Mouse (Mus musculus) embryonic facial prominence, embryonic 10.5 days (tissue): ENCODE measurements around the gene Trank1. TPM values are rescaled to one million over a fixed set of nuclear protein-coding genes. Genes with fewer than 3 reads are reported as not detected.

ENCODE experiments used
- DNase-seq: peaks from one replicate; pipeline ENCODE4 v3.0.0-alpha.2; 2017; ENCODE audit warnings: low spot score
- H3K27ac ChIP-seq: fragments of 300-500 bp; sonication (generic); replicated peaks from 2 replicates; pipeline ENCODE4 v1.5.1; 2016; ENCODE audit warnings: mild to moderate bottlenecking
- H3K27me3 ChIP-seq: fragments of 300-500 bp; sonication (generic); replicated peaks from 2 replicates; pipeline ENCODE4 v1.6.1; 2016; ENCODE audit warnings: low read depth, mild to moderate bottlenecking; ENCODE audit not compliant: poor library complexity, severe bottlenecking
- H3K36me3 ChIP-seq: fragments of 300-500 bp; sonication (generic); replicated peaks from 2 replicates; pipeline ENCODE4 v1.6.1; 2016; ENCODE audit warnings: mild to moderate bottlenecking, moderate library complexity
- H3K4me1 ChIP-seq: fragments of 300-500 bp; sonication (generic); 2 replicates; pipeline ENCODE4 v1.6.1; 2016
- H3K4me3 ChIP-seq: fragments of 300-500 bp; sonication (generic); 2 replicates; pipeline ENCODE4 v1.5.1; 2016; ENCODE audit warnings: mild to moderate bottlenecking, moderate library complexity
- H3K9me3 ChIP-seq: fragments of 300-500 bp; sonication (generic); 2 replicates; pipeline ENCODE4 v1.6.1; 2016; ENCODE audit warnings: mild to moderate bottlenecking
- WGBS: fragments of 180-500 bp; shearing (Covaris S2); methylation state at CpG from one replicate; pipeline ENCODE4 v1.1.7; 2016; 5-methylcytosine and 5-hydroxymethylcytosine counted together
- polyA plus RNA-seq: library from polyadenylated mRNA; unstranded; fragments of >200 nt; fragmentation: Nextera tagmentation; extraction: Ambion mirVana; gene quantifications from 2 replicates; pipeline ENCODE4 v1.2.1, GENCODE M21; 2016

The Trank1 gene
- polyA plus RNA-seq, 1 experiment from 2014 or later = 0.09 TPM

DNA sequence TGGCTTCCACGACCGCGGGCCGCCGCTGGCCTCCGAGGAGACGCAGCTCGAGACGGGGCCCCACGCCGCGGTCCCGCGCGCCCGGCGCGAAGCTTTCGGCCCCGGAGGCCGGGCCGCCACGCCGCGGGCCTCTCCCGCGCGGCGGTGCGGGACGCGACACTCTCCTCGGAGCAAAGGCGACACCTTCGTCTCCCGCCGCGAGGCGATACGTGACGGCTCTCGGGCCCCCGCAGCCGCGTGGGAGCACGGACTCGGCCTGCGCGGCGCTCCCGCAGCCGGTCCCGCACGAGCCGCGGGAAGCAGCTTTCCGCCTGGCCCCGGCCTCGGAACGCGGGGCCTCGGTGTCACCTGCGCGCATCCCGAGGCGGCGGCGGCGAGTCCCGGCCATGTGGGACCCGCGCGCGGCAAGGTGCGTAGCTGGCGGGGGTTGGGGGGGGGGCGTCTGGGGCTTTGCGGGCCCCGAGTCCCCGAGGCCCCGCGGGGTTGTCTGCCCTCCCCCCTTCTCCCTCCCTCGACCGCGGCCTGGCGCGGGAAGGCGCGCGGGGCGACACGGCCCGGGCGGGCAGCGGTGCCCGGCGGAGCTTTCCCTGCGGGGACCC lies 403 bp downstream of the Trank1 start:
- H3K4me1 ChIP-seq = peaks cover 15% of the 10 kb centered on the region
- H3K27me3 ChIP-seq = peaks cover 64% of the 10 kb centered on the region
- peaks cover 18% of the 10 kb centered on the region for H3K9me3 ChIP-seq
- H3K27ac ChIP-seq = no peak overlapping the region; the same call in 1 of the 2 replicates
- H3K4me3 ChIP-seq = peak overlapping the region; percentile 62
- H3K36me3 ChIP-seq = no peaks in the 10 kb centered on the region
- WGBS = 3% methylated on average over 81 of the region's 98 CpGs
- peak; percentile 47 for DNase-seq

DNA sequence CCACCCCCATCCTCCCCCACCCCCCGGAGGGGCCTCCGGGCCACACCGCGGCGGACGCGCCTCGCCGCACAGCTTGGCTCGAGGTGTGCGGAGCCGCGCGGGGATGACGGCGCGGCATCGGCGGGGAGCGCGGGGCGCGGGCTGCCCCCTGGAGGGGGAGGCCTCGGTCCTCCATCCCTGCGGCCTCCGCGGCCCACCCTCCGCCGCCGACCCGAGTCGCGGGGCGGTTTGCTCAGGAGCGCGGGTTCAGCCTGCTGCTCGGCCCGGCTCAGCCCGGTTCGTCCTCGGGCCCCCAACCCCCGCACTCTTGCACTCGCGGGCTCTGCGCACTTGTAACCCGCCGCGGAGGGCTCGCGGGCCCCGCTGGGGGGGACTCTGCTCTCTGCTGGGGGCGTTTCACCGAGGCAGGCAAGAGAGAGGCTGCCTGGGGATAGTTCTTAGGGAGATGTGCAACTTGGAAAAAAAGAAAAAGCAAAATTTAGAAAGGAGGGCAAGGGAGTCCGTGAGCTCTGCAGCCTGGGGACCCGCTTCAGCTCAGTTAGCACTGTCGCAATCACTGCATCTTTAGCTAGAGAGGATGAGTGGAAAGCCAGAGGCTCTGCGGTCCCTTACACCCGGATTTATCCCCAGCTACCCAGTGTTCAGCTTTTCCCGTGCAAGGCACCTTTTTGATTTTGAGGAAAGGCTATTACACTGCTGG lies 1.1 kb downstream of the Trank1 start:
- peak; percentile 55 for DNase-seq
- Histone ChIP-seq H3K27me3 (peaks cover 64% of the 10 kb centered on the region), H3K4me1 (peaks cover 15% of the 10 kb centered on the region), H3K27ac (no peak overlapping the region; the same call in 1 of the 2 replicates), H3K4me3 (peak overlapping the region; percentile 62), H3K36me3 (no peaks in the 10 kb centered on the region), H3K9me3 (peaks cover 18% of the 10 kb centered on the region)
- WGBS = 1% methylated on average over 59 of the region's 59 CpGs

DNA sequence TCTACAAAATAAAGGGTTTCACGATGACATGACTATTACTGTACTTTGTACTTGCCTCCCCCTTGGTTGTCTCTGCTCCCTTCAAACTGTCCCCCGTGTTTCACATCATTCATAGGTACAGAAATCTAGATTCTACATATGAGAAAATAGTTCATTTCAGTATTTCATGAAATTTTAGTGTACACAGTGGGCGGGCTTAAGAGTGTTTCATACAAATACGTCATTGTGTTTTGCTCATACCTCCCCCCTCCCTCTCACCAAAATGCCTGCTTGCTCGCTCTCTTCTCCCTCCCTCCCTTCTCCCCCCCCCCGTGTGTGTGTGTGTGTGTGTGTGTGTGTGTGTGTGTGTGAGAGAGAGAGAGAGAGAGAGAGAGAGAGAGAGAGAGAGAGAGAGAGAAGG lies 1.8 kb downstream of the Trank1 start:
- 14% methylated on average over 6 of the region's 6 CpGs for WGBS
- DNase-seq = no peak
- Histone ChIP-seq H3K27me3 (peaks cover 64% of the 10 kb centered on the region), H3K4me3 (no peak overlapping the region), H3K4me1 (peaks cover 15% of the 10 kb centered on the region), H3K36me3 (no peaks in the 10 kb centered on the region), H3K27ac (no peak overlapping the region), H3K9me3 (peaks cover 18% of the 10 kb centered on the region)

DNA sequence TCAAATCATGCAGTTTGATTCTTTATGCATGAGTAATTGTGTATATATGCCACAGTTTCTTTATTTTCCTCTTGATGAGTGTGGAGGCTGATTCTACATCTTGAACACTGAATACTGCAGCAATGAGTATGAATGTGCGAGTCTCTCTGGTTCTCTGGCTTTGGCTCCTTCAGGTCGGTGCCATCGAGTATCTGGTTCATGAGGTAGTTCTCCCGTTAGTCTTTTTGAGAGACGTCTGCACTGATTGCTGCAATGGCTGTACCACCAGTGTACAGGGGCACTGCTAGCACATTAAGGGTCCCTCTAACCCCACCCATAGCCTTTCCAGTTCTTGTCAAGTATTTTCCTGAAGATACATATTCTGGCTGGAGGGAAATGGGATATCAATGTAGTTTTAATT lies 2.3 kb downstream of the Trank1 start:
- H3K27me3 ChIP-seq = peaks cover 62% of the 10 kb centered on the region
- peaks cover 15% of the 10 kb centered on the region for H3K4me1 ChIP-seq
- 26% methylated on average over 5 of the region's 5 CpGs for WGBS
- no peaks in the 10 kb centered on the region for H3K36me3 ChIP-seq
- H3K27ac ChIP-seq = no peak overlapping the region
- no peak overlapping the region for H3K4me3 ChIP-seq
- DNase-seq = no peak
- peaks cover 18% of the 10 kb centered on the region for H3K9me3 ChIP-seq

DNA sequence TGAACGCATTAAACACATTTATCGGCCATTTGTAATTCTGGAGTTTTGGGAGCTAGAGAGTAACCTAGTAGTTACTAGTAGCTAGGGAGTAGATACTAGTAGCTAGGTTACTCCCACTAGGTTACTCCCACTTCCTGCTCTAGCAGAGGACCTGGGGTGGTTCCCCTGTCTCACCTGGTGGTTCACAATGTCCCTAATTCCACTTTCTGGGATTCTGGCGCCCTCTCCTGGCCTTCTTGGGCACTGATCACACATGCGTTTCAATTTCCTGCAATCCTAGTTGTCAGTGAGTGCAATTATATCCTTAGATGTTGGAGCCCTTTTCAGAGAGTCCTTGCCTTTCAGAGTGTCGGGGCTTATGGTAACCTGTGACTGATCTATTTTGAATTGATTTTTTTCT lies 2.7 kb downstream of the Trank1 start:
- DNase-seq = peak; percentile 59
- Histone ChIP-seq H3K9me3 (peaks cover 18% of the 10 kb centered on the region), H3K27ac (no peak overlapping the region), H3K36me3 (no peaks in the 10 kb centered on the region), H3K27me3 (peaks cover 58% of the 10 kb centered on the region), H3K4me3 (no peak overlapping the region), H3K4me1 (peaks cover 15% of the 10 kb centered on the region)
- WGBS = 39% methylated on average over 5 of the region's 5 CpGs

DNA sequence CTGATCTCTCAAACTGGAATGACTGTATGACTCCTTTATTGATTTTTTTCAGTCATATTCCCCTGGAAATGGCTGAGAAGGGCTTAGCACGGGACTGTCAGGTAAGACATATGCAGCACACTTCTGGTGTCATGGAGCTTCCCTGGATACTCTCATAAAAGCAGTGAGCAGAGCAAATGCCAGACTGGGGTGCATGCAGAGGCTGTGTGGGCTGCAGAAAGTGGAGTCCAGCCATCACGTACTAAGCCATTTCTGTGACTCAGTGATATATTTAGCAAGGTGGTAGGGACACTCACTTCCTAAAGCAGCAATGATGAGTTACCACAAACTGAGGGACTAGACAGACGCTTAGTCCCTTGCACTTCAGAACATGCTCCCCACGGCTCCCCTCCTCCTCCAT lies 9.4 kb downstream of the Trank1 start:
- H3K4me3 ChIP-seq = no peak overlapping the region
- H3K4me1 ChIP-seq = no peaks in the 10 kb centered on the region
- no peaks in the 10 kb centered on the region for H3K36me3 ChIP-seq
- H3K27ac ChIP-seq = no peak overlapping the region
- DNase-seq = no peak
- no peaks in the 10 kb centered on the region for H3K9me3 ChIP-seq
- H3K27me3 ChIP-seq = no peaks in the 10 kb centered on the region
- WGBS = 80% methylated on average over 4 of the region's 4 CpGs

DNA sequence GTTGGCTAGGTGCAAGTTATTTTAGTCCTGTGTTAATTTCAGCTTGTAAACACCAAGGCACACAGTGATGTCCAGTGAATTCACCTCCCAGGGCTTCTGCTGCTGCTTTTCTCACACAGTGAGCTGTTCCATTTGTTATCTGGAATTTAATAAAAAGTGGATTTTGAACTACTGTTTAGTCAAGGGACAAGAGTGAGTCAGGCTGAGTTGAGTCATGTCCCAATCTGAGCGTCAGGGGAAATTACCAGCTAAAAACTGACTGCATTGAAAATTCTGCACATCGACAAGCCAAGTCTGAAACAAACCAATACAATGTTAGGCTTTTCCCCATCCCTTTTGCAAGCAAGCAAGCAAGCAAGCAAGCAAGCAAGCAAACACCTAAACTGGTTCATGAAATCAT lies 13.3 kb downstream of the Trank1 start:
- Histone ChIP-seq H3K27ac (no peak overlapping the region), H3K27me3 (no peaks in the 10 kb centered on the region), H3K36me3 (no peaks in the 10 kb centered on the region), H3K4me1 (no peaks in the 10 kb centered on the region), H3K4me3 (no peak overlapping the region), H3K9me3 (no peaks in the 10 kb centered on the region)
- DNase-seq = no peak
- 88% methylated on average over 2 of the region's 2 CpGs for WGBS

DNA sequence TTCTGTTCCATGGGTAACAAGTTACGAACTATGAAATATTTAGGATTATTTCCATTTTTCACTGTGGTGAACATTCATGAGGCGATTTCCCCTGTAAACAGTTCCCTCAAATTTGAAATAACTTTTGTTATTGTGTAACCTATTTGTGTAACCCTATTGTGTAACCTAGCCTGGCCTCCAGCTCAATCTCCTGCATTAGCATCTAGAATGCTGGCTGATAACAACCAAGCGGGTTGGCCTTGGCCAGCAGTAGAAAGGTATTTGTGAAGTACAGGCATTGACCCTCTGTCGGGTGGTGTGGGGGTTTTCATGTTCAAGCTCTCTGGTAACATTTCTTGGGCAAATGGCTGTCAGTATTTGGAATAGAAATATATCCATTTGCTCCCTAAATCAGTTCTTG lies 18.3 kb downstream of the Trank1 start:
- Histone ChIP-seq H3K27ac (no peak overlapping the region), H3K27me3 (no peaks in the 10 kb centered on the region), H3K36me3 (no peaks in the 10 kb centered on the region), H3K4me1 (no peaks in the 10 kb centered on the region), H3K9me3 (no peaks in the 10 kb centered on the region), H3K4me3 (no peak overlapping the region)
- 88% methylated on average over 4 of the region's 4 CpGs for WGBS
- DNase-seq = no peak

DNA sequence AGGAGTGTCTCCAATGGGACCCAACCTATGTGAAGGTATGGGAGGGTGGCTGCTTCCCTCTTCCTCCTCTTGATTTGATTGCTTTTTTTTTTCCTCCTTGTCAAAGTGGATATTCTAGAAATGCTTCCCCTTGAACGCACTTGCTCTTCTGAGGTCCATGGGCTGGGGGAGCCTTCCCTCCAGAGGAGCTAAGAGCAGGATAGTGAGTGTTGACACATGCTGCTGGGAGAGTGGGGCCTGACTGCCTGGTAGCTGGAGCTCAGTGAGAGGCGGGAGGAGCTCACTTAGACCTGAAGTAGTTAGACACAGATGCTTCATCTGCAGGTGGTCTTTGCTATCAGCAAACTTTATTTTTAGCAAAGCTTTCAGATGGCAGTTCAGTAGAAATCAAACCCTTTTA lies 22.3 kb downstream of the Trank1 start:
- WGBS = 54% methylated on average over 2 of the region's 2 CpGs
- H3K9me3 ChIP-seq = no peaks in the 10 kb centered on the region
- no peak for DNase-seq

DNA sequence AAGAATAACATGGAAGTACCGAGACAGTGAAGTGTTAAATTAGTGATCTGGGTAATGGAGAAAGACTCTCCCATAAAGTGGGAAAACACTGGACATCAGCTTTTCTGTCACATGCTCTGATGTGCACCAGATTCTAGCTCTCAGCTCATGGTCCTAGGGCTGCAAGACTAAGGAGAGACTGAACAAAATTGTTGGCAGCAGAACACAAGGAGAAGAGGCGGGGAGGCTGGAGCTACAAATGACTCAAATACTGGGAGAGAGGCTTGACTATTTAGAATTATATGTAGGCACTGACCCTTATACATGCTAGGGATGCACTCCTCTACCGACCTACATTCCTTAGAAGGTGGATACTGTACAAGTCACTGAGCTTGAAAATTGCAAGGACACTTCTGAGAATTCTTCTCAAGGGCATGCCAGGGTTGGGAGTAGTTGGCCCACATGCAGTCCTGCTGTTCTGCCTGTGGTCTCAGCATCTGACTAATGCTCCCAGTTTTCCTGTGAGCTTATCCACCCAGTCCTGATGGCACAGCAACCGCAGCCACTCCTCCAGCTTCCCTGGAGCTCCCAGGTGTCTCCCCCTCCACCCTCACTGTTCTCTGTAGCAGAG lies 23.1 kb downstream of the Trank1 start:
- no peaks in the 10 kb centered on the region for H3K27me3 ChIP-seq
- no peak overlapping the region for H3K27ac ChIP-seq
- H3K9me3 ChIP-seq = no peaks in the 10 kb centered on the region
- no peak for DNase-seq
- H3K4me3 ChIP-seq = no peak overlapping the region
- 67% methylated on average over 4 of the region's 4 CpGs for WGBS
- no peaks in the 10 kb centered on the region for H3K4me1 ChIP-seq
- no peaks in the 10 kb centered on the region for H3K36me3 ChIP-seq

More for the DNA sequence above, 22.3 kb downstream of the Trank1 start:
- no peaks in the 10 kb centered on the region for H3K36me3 ChIP-seq
- H3K27ac ChIP-seq = no peak overlapping the region
- no peaks in the 10 kb centered on the region for H3K27me3 ChIP-seq
- no peaks in the 10 kb centered on the region for H3K4me1 ChIP-seq
- H3K4me3 ChIP-seq = no peak overlapping the region

DNA sequence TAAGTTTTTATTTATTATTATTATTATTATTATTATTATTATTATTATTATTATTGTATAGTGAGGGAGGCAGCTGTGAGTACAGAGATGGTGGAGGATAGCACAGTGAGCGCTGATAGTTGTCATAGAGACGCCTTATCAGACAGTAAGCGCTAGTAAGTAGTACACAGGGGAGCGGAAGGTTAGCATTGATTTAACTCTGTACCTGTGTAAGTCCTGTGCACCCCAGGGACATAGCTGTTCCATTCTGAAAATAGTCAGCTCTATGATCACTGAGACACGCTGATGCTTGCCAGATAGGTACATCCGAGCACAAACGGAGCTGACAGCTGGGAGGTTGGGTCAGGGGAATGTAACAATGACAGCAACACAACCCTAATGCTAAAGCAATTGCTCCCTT lies 39.7 kb downstream of the Trank1 start:
- Histone ChIP-seq H3K4me3 (no peak overlapping the region), H3K36me3 (no peaks in the 10 kb centered on the region), H3K27me3 (no peaks in the 10 kb centered on the region), H3K27ac (no peak overlapping the region), H3K4me1 (peaks cover 8% of the 10 kb centered on the region; the same call in 1 of the 2 replicates), H3K9me3 (no peaks in the 10 kb centered on the region)
- 82% methylated on average over 7 of the region's 7 CpGs for WGBS
- DNase-seq = no peak

DNA sequence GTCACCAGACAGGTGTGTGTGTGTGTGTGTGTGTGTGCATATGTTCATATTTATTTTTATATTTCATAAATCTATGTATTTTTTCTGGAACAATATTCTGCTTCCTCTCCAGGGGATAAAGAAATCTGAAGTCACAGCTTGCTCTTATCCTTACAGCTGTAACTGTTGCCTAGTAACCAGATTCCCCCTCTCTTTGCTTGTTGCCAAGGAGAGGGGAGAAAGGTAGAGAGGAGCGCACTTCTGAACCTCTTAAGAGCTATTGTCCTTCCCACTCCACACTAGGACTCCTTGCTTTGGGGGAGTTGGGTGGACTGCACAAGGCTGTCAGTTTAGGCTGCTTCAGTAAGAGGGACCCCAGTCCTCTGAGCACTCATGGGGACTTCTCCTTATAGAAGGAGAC lies 40.1 kb downstream of the Trank1 start:
- Histone ChIP-seq H3K9me3 (no peaks in the 10 kb centered on the region), H3K36me3 (no peaks in the 10 kb centered on the region), H3K4me3 (no peak overlapping the region), H3K27me3 (no peaks in the 10 kb centered on the region), H3K4me1 (peaks cover 8% of the 10 kb centered on the region; the same call in 1 of the 2 replicates), H3K27ac (no peak overlapping the region)
- WGBS = 56% methylated on average over 1 of the region's 1 CpGs
- no peak for DNase-seq

DNA sequence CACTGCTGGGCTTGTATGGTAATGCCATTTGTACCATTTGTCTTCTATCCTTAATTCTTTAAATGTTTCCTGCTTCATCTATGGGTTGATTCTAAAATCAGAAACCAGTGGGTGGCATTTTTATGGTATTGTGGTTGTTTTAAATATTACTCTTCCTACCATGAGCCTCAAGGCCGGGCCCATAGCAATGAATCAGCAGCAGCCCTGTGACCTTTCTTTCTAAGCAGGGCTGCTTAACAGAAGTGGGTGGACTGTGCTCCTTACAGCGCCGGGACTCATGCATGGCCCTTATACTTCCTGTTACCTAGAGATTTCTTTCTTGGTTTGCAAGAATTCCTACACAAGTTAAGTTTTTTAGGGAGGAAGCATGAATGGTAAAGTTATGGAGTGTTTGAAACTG lies 41.1 kb downstream of the Trank1 start:
- H3K27ac ChIP-seq = no peak overlapping the region
- H3K4me1 ChIP-seq = peaks cover 8% of the 10 kb centered on the region; the same call in 1 of the 2 replicates
- H3K36me3 ChIP-seq = no peaks in the 10 kb centered on the region
- no peaks in the 10 kb centered on the region for H3K27me3 ChIP-seq
- H3K9me3 ChIP-seq = no peaks in the 10 kb centered on the region
- DNase-seq = no peak
- 85% methylated on average over 3 of the region's 3 CpGs for WGBS
- H3K4me3 ChIP-seq = no peak overlapping the region
